Mouse (Mus musculus) ovary, postnatal 36 days (tissue): ENCODE results near the gene Bag5.
"Not testable (repeated sequence)": the region's sequence is repeated elsewhere in the genome, so short reads cannot be mapped to it uniquely, and the experiment has no call there.

ENCODE experiments used
- DNase-seq: peaks from one replicate; pipeline ENCODE4 v3.0.0; 2022; ENCODE audit warnings: low spot score, mixed read lengths

Bag5 gene

GRCm38 (mm10) chr12:111734912-111735311 lies 21.9 kb upstream of the Bag5 start:
- no peak for DNase-seq

- no peak for DNase-seq
Observed at GRCm38 (mm10) chr12:111732921-111733320, 19.9 kb upstream of the Bag5 start.

DNA sequence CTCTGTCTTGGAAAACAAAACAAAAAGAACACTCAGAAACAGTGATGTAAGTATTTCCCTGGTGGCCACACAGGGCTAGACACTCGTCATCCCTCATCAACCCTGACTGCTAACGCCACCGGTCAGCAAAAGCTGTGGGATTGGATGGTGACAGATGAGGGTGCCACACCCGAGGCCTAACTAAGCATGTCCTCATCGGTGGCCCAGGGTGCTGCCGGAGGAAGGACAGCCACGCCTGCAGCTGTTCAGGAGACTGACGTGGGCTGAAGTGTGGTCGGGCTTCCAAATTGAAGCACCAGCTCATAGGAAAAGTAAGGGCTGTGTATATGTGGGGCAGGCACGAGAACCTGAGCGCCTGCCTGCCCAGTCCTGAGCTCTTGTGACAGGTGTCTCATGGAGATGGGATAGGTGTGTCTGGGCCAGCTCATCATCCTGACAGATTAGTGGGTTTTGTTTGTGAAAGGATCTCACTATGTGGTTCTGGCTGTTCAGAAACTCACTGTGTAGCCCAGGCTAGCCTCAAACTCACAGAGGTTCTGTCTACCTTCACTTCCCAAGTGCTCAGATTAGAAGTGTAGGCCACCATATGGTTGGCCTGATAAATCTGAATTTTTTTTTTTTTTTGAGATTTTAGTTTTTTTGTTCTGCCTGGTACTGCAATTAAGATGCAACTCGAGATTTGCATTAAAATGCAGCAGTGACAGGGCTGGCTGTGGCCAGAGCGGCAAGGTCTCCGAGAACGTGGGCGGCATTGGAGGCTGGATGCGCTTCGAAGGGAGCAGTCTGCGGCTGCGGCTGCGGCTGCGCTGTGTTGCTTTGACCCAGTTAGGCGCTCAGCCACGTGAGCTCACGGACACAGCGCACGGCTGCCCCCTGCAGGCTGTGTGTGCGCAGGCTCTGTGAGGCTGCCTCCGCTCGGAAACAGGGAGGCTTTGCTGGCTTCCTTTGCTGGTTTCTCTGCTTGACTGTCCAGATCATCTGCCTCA lies 19.1 kb upstream of the Bag5 start:
- DNase-seq, result peak; percentile 86

- DNase-seq, result no peak
Observed at GRCm38 (mm10) chr12:111727956-111728355, 14.9 kb upstream of the Bag5 start.

DNA sequence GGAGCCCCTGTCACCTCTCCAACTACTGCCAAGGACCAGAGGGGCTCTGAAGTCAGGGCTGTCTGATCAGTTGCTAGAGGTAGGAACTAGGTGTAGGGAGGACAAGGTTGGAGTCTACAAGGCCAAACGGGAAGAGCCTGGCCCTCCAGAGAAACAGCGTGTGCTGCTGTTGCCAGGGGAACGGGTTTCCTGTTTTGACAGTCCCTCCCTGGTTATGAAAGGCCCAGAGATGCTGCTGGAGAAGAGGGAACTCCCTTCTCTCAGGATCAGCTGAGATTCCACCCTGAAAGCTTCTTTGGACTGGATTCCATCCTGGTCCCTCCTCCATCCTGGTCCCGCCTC lies 13.0 kb upstream of the Bag5 start:
- no peak for DNase-seq

DNA sequence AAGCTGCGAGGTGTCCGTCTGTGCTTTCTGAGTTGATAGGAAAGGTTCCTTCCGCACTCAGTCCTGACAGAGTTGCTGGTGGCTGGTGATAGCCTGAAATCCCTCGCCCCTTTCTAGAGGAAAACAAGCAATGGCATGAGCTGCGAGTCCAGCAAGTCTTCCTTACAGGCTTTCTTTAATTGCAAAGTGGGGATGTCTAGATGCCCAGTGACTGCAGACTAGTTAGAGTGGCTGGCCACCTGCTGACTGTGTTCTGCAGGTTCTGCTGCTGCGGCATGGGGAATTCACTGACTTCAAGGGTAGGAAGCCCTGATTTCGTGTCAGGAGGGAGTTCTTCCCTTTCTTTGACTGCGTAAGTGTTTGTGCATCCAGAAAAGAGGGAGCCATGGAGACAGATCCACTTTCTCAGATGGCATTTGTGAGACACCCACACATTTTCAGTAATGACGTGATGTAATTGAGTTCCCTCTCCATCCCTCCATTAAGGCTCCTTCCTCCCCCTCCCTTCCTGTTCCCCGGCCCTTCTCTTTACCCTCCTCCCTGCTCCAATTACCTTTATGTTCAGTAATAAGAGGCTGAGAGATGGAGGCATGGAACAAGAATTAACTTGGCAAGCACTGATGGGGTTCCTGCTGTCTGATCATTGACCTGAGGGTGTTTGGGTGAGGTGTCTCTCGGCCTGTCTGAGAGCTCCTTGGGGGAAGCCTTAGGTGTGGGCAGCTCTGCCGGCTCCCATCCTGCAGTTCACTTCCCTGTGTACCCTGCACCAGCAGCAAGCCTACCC lies 12.5 kb upstream of the Bag5 start:
- no peak for DNase-seq

DNA sequence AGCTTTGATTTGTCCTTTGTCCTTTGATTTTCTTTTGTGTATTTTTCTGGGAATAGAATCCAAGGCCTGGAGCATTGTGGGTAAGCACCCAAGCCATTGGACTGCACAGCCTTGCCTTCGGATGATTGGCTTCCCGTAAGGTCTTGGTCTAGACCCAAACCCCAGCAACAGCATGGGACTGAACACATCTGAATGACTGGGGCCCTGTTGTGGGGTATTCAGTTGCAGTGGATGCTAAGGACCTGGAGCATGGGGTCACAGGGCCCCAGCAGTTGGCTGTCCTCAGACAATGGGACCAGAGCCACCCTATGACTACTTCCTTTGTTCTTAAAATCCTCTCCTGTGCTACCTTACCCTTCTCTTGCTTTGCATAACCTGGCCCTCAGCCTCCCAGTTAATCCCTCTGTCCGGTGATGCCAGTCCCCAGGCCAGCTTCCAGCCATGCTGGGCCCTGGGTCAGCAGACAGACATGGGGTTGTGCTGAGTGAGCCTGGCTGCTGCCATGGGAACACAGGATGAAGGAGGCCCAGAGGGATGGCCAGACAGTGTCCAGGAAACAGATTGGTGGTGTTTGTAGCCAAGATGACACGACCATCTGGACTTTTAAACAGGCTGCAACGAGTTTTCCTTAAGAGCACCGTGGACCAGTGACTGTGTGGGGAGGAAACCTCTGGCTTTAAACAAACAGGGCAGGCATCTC lies 11.7 kb upstream of the Bag5 start:
- DNase-seq, result no peak

GRCm38 (mm10) chr12:111722654-111723053 lies 9.6 kb upstream of the Bag5 start:
- no peak for DNase-seq

- no peak for DNase-seq
Observed at GRCm38 (mm10) chr12:111720222-111720621, 7.2 kb upstream of the Bag5 start.

DNA sequence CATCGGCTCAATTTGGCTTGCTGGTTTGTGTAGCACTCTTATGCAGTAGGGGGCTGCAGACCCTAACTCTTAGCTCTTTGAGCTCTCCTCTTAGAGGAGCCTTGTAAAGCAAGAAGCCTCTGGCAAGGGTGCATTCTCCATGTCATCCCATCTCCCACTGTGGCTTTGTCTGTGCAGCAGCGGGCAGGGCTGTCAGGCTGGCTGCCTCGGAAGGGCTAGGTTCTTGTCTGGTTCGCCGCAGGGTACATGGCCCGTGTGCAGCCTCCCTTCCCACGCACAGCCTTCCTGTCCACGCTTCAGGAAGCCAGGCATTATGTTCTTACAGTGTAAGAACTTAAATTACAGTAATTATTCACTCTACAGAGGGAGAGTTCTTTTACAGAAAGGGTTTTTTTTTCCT lies 5.6 kb upstream of the Bag5 start:
- no peak for DNase-seq

DNA sequence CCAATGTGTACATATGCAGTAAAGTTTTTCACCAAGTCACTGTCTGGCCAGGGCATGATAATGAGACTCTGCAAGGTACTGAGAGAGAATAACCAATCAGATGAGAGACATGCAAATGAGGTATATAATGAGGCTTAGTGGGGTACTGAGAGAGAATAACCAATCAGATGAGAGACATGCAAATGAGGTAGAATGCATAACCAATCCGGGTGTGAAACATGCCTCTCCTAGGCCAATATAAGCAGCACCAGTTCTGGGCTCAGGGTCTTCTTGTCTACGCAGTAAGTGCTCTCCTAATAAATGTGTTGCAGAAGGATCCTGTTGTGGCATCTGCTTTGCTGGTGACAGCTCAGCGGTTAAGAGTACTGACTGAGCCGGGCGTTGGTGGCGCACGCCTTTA lies 3.4 kb upstream of the Bag5 start:
- no peak for DNase-seq

- DNase-seq, result not testable (repeated sequence)
Observed at GRCm38 (mm10) chr12:111713880-111714279, 823 bp upstream of the Bag5 start.

DNA sequence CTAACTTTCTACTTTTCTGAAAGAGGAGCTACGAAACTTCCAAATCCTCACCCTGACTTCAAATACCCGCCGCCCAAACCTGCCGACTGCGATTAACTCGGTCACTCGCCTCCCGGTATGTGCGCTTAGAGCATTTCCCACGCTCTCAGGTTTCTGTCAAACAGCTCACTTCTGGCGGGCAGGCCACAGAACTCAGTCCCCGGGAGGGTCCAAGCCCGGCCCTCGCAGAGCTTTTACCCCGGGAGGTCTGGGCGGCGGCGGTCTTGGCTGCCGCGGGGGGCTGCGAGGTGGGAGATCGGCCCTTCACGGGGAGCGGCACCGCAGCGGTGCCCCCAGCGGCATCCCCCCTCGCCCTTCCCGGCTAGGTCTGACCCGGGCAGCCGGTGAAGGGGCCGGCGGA lies 581 bp downstream of the Bag5 start:
- DNase-seq, result no peak

GRCm38 (mm10) chr12:111710091-111710490 lies 3.0 kb downstream of the Bag5 start:
- no peak for DNase-seq

DNA sequence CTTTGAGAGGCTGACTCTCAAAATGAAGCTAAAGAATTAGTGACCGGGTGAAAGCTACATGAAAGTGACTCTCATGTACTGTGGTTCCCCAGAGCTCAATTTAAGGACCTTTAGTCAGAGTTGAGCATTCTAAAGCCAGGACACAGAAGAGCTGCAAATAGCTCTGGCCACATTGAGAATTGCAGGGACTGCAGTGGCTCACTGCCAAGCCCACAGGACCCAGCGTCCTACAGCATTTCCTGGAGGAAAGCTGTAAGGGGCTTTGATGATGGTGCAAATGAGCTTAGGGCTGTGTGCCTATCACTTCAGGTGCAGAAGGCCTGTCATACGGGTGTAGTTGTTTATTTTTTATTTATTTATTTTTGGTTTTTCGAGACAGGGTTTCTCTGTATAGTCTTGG lies 4.9 kb downstream of the Bag5 start:
- no peak for DNase-seq

- DNase-seq, result no peak
Observed at GRCm38 (mm10) chr12:111705186-111705973, 7.7 kb downstream of the Bag5 start.

DNA sequence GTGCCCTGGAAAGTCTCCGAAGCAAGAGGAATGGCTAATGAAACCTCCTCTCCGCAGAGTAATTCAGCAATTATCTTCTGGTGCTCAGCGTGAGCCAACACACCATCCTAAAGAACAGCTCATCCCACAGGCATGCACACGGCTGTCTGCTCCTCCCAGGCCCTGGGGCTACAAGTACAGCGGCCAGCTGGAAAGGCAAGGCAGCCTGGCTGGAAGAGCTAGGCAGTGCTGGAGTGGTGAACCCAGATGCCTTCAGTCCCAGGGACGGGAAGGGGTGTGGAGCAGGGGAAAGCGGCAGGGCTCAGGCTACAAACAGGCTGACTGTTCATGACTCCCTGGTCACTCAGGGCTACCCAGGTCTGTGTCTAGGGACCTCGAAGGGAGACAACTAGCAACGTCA lies 8.4 kb downstream of the Bag5 start:
- peak; percentile 45 for DNase-seq

- no peak for DNase-seq
Observed at GRCm38 (mm10) chr12:111703301-111703700, 9.8 kb downstream of the Bag5 start.

GRCm38 (mm10) chr12:111700920-111701458 lies 12.1 kb downstream of the Bag5 start:
- DNase-seq, result no peak

- no peak for DNase-seq
Observed at GRCm38 (mm10) chr12:111699542-111699941, 13.5 kb downstream of the Bag5 start.

GRCm38 (mm10) chr12:111698346-111698913 lies 14.6 kb downstream of the Bag5 start:
- no peak for DNase-seq
